Mouse (Mus musculus) neural tube, embryonic 11.5 days (tissue): ENCODE measurements around the gene Nfkbie. TPM values are rescaled to one million over a fixed set of nuclear protein-coding genes. Genes with fewer than 3 reads are reported as not detected.

Experiments used
- ATAC-seq: fragments of 200-750 bp; cut with Nextera tagmentation; 2 replicates; pipeline ENCODE4 v1.8.0; 2017; ENCODE audit warnings: moderate number of reproducible peaks, mild to moderate bottlenecking, moderate TSS enrichment, moderate library complexity; ENCODE audit not compliant: insufficient read depth, low FRiP score, low TSS enrichment
- DNase-seq: peaks from one replicate; pipeline ENCODE4 v3.0.0-alpha.2; 2015; ENCODE audit warnings: low spot score
- H3K27ac ChIP-seq: fragments of 300-500 bp; sonication (generic); 2 replicates; pipeline ENCODE4 v1.5.1; 2014; ENCODE audit warnings: low read depth, mild to moderate bottlenecking, low read length
- H3K27me3 ChIP-seq: fragments of 300-500 bp; sonication (generic); 2 replicates; pipeline ENCODE4 v1.6.1; 2014; ENCODE audit warnings: mild to moderate bottlenecking, low read length, mixed read lengths; ENCODE audit not compliant: control insufficient read depth, insufficient read depth
- H3K36me3 ChIP-seq: fragments of 300-500 bp; sonication (generic); 2 replicates; pipeline ENCODE4 v1.6.1; 2014; ENCODE audit warnings: mild to moderate bottlenecking, low read length, moderate library complexity, mixed read lengths; ENCODE audit not compliant: control insufficient read depth, insufficient read depth
- H3K4me1 ChIP-seq: fragments of 300-500 bp; sonication (generic); 2 replicates; pipeline ENCODE4 v1.6.1; 2014; ENCODE audit warnings: low read length, mixed read lengths; ENCODE audit not compliant: control insufficient read depth, insufficient read depth
- H3K4me2 ChIP-seq: fragments of 300-500 bp; sonication (generic); 2 replicates; pipeline ENCODE4 v1.6.1; 2014; ENCODE audit warnings: low read depth, mild to moderate bottlenecking, moderate library complexity
- H3K4me3 ChIP-seq: fragments of 300-500 bp; sonication (generic); 2 replicates; pipeline ENCODE4 v1.5.1; 2014; ENCODE audit warnings: low read depth, low read length
- H3K9ac ChIP-seq: fragments of 300-500 bp; sonication (generic); 2 replicates; pipeline ENCODE4 v1.6.1; 2014; ENCODE audit warnings: mild to moderate bottlenecking, low read length
- H3K9me3 ChIP-seq: fragments of 300-500 bp; sonication (generic); 2 replicates; pipeline ENCODE4 v1.6.1; 2016; ENCODE audit warnings: low read length; ENCODE audit not compliant: control insufficient read depth
- WGBS: fragments of 180-500 bp; shearing (Covaris S2); extraction: QIAGEN DNeasy Blood & Tissue Kit; methylation state at CpG from one replicate; pipeline ENCODE4 v1.1.7; 2014; 5-methylcytosine and 5-hydroxymethylcytosine counted together
- polyA plus RNA-seq: library from polyadenylated mRNA; unstranded; fragments of >200 nt; fragmentation: Nextera tagmentation; extraction: Ambion mirVana; gene quantifications from 2 replicates; pipeline ENCODE4 v1.2.1, GENCODE M21; 2014

Nfkbie gene
- 6.9 and 7.0 TPM in 2 replicates for polyA plus RNA-seq

DNA sequence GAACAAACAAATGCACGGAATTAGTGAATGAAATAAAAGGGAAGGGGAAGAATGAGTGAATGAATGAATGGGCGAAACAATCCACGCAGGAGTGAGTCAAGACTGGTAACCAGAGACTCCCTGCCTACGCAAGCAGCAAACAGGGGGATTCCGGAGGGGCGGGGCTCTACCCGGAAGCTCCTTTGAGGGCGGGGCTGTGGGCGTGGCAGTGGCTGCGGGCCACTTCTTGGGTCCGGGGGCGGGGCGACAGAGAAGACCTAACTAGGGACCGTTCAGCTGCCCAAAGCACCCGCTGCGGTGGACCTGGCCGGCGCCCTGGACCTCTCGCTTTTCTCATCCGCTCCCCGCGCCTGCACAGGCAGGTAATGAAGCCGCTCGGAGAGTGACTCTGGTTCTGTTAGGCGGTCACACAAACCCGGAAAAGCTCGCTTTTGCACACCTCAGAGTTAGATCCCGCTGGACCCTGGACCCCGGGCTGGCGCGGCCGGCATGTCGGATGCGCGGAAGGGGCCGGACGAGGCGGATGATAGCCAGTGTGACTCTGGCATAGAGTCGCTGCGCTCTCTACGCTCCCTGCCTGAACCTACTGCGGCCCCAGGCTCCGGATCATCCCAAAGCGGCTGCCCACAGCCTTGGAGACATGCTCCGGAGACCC is at the start of gene Nfkbie:
TSS of gene Nfkbie (plus strand) at position 252 of the 655 bp plus-strand sequence.
- Histone ChIP-seq H3K9ac (peak within 1 kb of the TSS; percentile 68), H3K36me3 (no peaks in the 10 kb centered on the region), H3K27ac (no peak within 1 kb of the TSS), H3K4me3 (peak within 1 kb of the TSS; percentile 46), H3K4me1 (peaks cover 5% of the 10 kb centered on the region; the same call in 1 of the 2 replicates), H3K9me3 (no peaks in the 10 kb centered on the region), H3K4me2 (peak within 1 kb of the TSS; percentile 88), H3K27me3 (peaks cover 7% of the 10 kb centered on the region)
- under 1% methylated on average over 45 of the region's 45 CpGs for WGBS
- DNase-seq, result peak; percentile 95
- ATAC-seq, result peak; percentile 80

DNA sequence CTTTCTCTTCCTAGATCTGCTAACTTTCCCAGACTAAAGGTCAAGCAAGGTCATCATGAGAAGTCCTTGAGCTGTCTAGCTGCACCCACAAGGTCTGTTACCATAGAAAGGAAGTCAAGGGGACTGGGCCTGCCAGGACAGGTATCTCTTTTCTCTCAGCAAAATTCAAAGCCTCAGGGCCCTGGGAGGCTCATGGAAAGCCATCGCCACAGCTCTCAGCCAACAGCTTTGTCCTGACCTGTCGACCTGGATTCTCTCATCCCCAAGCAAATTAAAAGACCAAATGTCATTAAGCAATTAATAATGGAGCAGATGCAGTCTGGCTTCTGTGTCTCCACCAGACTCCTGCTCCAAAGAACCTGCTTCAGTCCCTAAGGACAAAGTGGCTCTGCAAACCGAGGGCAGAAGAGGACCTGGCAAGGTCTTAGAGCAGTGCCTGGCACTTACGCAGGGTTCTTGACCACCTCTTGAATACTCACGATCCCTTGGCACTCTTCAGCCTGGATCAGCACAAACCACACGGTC is 49.5 kb upstream of the Nfkbie start:
- H3K4me2 ChIP-seq, result no peak overlapping the region
- ATAC-seq, result no peak
- H3K9me3 ChIP-seq, result no peaks in the 10 kb centered on the region
- WGBS, result 66% methylated on average over 6 of the region's 6 CpGs
- peaks cover 7% of the 10 kb centered on the region; the same call in 1 of the 2 replicates for H3K4me1 ChIP-seq
- H3K27ac ChIP-seq, result no peak overlapping the region
- H3K4me3 ChIP-seq, result no peak overlapping the region
- no peak for DNase-seq
- no peak overlapping the region for H3K9ac ChIP-seq
- H3K36me3 ChIP-seq, result no peaks in the 10 kb centered on the region
- no peaks in the 10 kb centered on the region for H3K27me3 ChIP-seq

DNA sequence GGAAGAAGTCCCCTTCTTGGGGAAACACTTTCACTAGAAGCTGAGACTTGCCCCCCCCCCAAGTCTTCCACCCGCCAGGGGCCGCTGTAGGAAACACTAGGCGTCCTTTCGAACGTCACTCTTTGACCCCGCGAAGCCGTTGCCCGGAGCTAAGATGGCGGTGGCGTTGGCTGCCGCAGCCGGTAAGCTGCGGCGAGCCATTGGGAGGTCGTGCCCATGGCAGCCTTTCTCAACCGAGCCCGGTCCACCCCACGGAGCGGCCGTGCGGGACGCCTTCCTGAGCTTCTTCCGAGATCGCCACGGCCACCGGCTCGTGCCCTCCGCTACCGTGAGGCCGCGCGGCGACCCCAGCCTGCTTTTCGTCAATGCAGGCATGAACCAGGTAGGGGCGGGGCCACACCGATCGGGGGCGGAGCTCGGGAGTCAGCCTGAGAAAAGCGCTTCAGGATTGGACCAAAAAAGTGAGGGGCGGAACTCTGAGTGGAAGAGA is 48.8 kb upstream of the Nfkbie start, which contains the start of gene Aars2:
TSS of gene Aars2 (plus strand) at position 142 of the 490 bp plus-strand sequence.
- H3K4me1 ChIP-seq, result peaks cover 7% of the 10 kb centered on the region; the same call in 1 of the 2 replicates
- H3K27ac ChIP-seq, result peak within 1 kb of the TSS; percentile 70; the same call in 1 of the 2 replicates
- DNase-seq (peak; percentile 96), ATAC-seq (peak; percentile 91)
- H3K4me3 ChIP-seq, result peak within 1 kb of the TSS; percentile 78
- H3K4me2 ChIP-seq, result peak within 1 kb of the TSS; percentile 25
- H3K36me3 ChIP-seq, result no peaks in the 10 kb centered on the region
- under 1% methylated on average over 42 of the region's 42 CpGs for WGBS
- H3K9ac ChIP-seq, result peak within 1 kb of the TSS; percentile 78
- H3K9me3 ChIP-seq, result no peaks in the 10 kb centered on the region
- H3K27me3 ChIP-seq, result no peaks in the 10 kb centered on the region

DNA sequence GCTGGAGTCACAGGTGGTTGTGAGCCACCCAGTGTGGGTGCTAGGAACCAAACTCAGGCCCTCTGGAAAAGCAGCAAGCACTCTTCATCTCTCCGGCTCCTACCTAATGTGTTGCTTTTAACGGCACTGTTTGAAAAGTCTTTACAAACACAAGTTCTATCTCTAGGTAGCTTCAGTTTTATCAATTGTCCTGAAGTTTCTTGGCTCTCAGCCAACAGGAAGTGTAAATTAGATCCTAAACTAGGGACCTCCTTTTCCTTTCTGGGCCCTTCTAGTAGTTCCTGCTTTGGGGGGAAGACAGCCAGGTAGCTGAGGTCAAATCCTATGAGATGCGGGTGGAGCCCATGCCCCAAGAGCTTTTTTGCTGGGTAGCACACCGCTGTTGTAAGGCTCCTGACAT is 44.6 kb upstream of the Nfkbie start:
- Histone ChIP-seq H3K9me3 (no peaks in the 10 kb centered on the region), H3K4me3 (no peak overlapping the region), H3K27me3 (no peaks in the 10 kb centered on the region), H3K27ac (no peak overlapping the region), H3K4me1 (peaks cover 7% of the 10 kb centered on the region; the same call in 1 of the 2 replicates), H3K9ac (no peak overlapping the region), H3K36me3 (no peaks in the 10 kb centered on the region), H3K4me2 (no peak overlapping the region)
- 97% methylated on average over 4 of the region's 4 CpGs for WGBS
- DNase-seq (no peak), ATAC-seq (no peak)

DNA sequence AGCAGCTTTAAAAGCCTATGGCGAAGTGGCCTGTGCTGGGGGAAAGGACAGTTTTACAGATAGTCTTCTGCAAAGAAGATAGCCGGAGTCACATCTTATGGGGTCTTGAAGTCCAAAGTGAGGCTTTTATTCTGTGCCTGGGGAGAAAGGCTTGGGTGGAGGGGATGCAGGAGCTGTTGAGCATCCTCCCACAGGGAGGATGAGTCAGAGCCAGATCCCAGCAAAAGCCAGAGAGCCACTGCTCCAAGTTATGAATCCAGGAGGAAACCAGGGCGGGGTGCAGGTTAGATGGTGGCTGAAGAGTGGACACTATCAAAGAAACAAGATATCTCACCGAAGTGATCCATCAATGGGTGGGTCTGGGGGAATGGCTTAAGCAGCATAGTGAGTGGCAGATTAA is 43.7 kb upstream of the Nfkbie start:
- ATAC-seq (no peak), DNase-seq (no peak)
- Histone ChIP-seq H3K27me3 (no peaks in the 10 kb centered on the region), H3K4me2 (no peak overlapping the region), H3K4me1 (peaks cover 4% of the 10 kb centered on the region; the same call in 1 of the 2 replicates), H3K4me3 (no peak overlapping the region), H3K9me3 (no peaks in the 10 kb centered on the region), H3K27ac (no peak overlapping the region), H3K9ac (no peak overlapping the region), H3K36me3 (no peaks in the 10 kb centered on the region)
- 93% methylated on average over 4 of the region's 4 CpGs for WGBS

DNA sequence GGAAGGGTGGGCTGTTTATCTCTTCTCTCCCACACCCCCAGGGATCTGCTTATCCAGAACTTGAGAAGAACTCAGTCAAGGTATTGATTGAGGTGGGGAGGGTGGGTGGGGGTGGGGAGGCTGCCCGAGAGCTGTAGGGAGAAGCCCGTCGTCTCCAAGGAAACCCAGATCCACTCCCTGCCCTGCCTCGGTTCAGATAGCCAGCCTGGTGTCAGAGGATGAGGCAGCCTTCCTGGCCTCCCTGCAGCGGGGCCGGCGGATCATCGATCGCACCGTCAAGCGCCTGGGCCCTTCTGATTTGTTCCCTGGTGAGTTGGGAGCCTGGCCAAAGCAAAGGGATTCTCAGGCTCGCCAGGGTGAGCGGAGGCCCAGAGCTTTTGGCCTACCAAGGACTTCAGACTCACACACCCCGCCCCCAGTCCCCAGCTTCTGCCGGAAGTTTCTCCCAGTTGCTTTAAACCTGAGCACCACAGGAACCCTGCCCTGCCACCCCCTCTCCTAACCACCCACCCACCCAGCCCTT is 40.2 kb upstream of the Nfkbie start:
- Histone ChIP-seq H3K27me3 (no peaks in the 10 kb centered on the region), H3K36me3 (no peaks in the 10 kb centered on the region), H3K9me3 (no peaks in the 10 kb centered on the region), H3K27ac (no peak overlapping the region), H3K4me3 (no peak overlapping the region), H3K4me2 (no peak overlapping the region), H3K4me1 (no peaks in the 10 kb centered on the region), H3K9ac (no peak overlapping the region)
- ATAC-seq (no peak), DNase-seq (no peak)
- 61% methylated on average over 14 of the region's 15 CpGs for WGBS

DNA sequence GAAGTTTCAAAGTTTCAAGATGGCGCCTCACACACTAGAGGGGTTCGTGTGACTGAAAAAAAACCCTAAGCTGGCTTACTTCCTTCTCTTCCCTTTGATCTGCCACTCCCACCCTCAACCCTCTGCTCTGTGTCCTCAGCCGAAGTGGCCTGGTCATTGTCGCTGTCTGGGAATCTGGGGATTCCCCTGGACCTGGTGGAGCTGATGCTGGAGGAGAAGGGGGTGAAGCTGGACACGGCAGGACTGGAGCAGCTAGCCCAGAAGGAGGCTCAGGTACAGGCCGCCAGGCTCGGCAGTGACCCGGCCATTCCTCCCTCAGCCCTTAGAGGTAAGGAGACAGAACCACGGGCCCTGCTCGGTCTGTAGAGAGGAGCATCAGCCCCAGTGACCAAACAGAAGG is 39.7 kb upstream of the Nfkbie start:
- no peak overlapping the region for H3K4me3 ChIP-seq
- H3K4me1 ChIP-seq, result no peaks in the 10 kb centered on the region
- WGBS, result 85% methylated on average over 10 of the region's 10 CpGs
- H3K27me3 ChIP-seq, result no peaks in the 10 kb centered on the region
- DNase-seq (no peak), ATAC-seq (no peak)
- H3K9ac ChIP-seq, result no peak overlapping the region
- H3K9me3 ChIP-seq, result no peaks in the 10 kb centered on the region
- no peaks in the 10 kb centered on the region for H3K36me3 ChIP-seq
- H3K27ac ChIP-seq, result no peak overlapping the region
- H3K4me2 ChIP-seq, result no peak overlapping the region

DNA sequence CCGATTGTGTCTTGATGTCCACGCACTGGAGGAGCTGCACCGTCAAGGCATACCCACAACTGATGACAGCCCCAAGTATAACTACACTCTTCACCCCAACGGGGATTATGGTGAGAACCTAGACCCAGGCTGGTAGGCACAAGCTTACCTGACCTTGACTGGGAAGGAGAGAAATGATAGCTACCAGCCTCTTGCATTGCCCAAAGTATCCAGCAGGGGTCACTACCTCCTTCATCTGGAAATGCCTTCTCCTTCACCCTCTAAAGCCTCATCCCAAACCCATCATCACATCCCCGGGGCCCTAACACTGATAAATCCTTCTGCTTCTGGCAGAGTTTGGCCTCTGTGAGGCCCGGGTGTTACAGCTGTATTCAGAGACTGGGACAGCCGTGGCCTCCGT is 39.0 kb upstream of the Nfkbie start:
- H3K9me3 ChIP-seq, result no peaks in the 10 kb centered on the region
- ATAC-seq (peak; percentile 21; the same call in 1 of the 2 replicates), DNase-seq (peak; percentile 76)
- no peak overlapping the region for H3K9ac ChIP-seq
- no peak overlapping the region for H3K4me3 ChIP-seq
- 57% methylated on average over 8 of the region's 8 CpGs for WGBS
- H3K36me3 ChIP-seq, result no peaks in the 10 kb centered on the region
- no peak overlapping the region for H3K27ac ChIP-seq
- H3K27me3 ChIP-seq, result no peaks in the 10 kb centered on the region
- H3K4me1 ChIP-seq, result no peaks in the 10 kb centered on the region
- no peak overlapping the region for H3K4me2 ChIP-seq
